Mouse (Mus musculus): ENCODE data around the gene Traf4. TPM values are rescaled to one million over a fixed set of nuclear protein-coding genes. Genes with fewer than 3 reads are reported as not detected.
"Not testable (repeated sequence)": the region's sequence is repeated elsewhere in the genome, so short reads cannot be mapped to it uniquely, and the experiment has no call there.

Gene Traf4
- polyA plus RNA-seq, 1 experiment from 2014 or later, result 56.5 TPM

DNA sequence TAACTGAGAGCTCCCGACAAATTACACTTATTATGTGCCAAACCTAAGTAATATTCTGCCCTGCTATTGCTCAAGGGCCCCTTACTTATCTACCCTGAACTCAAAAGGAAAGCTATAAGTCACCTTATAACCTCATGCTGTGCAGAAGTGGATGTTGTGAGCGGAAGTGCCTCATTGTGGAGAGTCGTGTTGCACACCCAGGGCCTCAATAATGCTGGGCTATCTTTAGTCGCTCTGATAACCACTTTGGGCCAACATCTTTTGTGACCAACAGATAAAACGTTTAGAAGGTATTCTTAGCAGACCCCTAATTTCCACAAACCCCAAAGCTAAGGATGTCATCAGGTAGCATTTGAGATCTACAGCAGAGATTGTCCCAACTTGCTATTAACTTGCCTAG, 24.7 kb downstream of the Traf4 start:
- Histone ChIP-seq H3K9me3 (ENCODE audit: control insufficient read depth, low read length) (no peaks in the 10 kb centered on the region), H3K9ac (replicated peaks; ENCODE audit: low read depth, low read length) (no peak overlapping the region), H3K4me1 (ENCODE audit: control insufficient read depth, insufficient read depth, low read length) (no peaks in the 10 kb centered on the region), H3K27ac (ENCODE audit: low read depth, low read length) (no peak overlapping the region), H3K4me2 (ENCODE audit: low read depth, low read length) (no peak overlapping the region), H3K36me3 (ENCODE audit: control insufficient read depth, insufficient read depth, low read length) (peaks cover 13% of the 10 kb centered on the region), H3K4me3 (ENCODE audit: low read depth, low read length) (no peak overlapping the region), H3K27me3 (ENCODE audit: control insufficient read depth, insufficient read depth, low read length) (no peaks in the 10 kb centered on the region)
- 78% methylated on average over 5 of the region's 5 CpGs for WGBS
- ATAC-seq (ENCODE audit: low read depth), result no peak

- Histone ChIP-seq H3K9me3 (ENCODE audit: control insufficient read depth, low read length) (no peaks in the 10 kb centered on the region), H3K9ac (replicated peaks; ENCODE audit: low read depth, low read length) (no peak overlapping the region), H3K4me3 (ENCODE audit: low read depth, low read length) (no peak overlapping the region), H3K4me1 (ENCODE audit: control insufficient read depth, insufficient read depth, low read length) (no peaks in the 10 kb centered on the region), H3K27me3 (ENCODE audit: control insufficient read depth, insufficient read depth, low read length) (no peaks in the 10 kb centered on the region), H3K27ac (ENCODE audit: low read depth, low read length) (no peak overlapping the region), H3K4me2 (ENCODE audit: low read depth, low read length) (no peak overlapping the region), H3K36me3 (ENCODE audit: control insufficient read depth, insufficient read depth, low read length) (no peaks in the 10 kb centered on the region)
- 89% methylated on average over 3 of the region's 3 CpGs for WGBS
- no peak for ATAC-seq (ENCODE audit: low read depth)
Observed at GRCm38 (mm10) chr11:78138023-78138422, 27.4 kb downstream of the Traf4 start.

DNA sequence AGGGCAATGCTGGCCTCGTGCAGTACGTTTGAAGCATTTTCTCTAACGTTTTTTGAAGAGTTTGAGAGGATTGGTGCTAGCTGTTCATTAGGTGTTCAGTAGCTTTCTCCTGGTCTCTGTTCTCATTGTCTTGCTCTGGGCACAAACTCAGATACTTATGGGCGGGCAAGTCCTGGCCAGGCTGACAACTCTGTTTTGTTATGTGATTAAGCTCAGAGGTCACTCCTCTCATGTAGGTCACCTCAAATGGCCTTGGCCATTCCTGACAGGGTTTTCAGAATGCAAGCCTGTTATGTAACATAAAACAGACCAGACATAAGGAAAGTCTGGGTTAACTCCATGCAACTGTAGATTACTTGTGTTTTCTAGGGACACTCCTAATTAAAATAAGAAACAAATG, 27.8 kb downstream of the Traf4 start:
- Histone ChIP-seq H3K4me2 (ENCODE audit: low read depth, low read length) (no peak overlapping the region), H3K9me3 (ENCODE audit: control insufficient read depth, low read length) (no peaks in the 10 kb centered on the region), H3K27me3 (ENCODE audit: control insufficient read depth, insufficient read depth, low read length) (no peaks in the 10 kb centered on the region), H3K4me3 (ENCODE audit: low read depth, low read length) (no peak overlapping the region), H3K4me1 (ENCODE audit: control insufficient read depth, insufficient read depth, low read length) (no peaks in the 10 kb centered on the region), H3K9ac (replicated peaks; ENCODE audit: low read depth, low read length) (no peak overlapping the region), H3K27ac (ENCODE audit: low read depth, low read length) (no peak overlapping the region), H3K36me3 (ENCODE audit: control insufficient read depth, insufficient read depth, low read length) (no peaks in the 10 kb centered on the region)
- 78% methylated on average over 4 of the region's 4 CpGs for WGBS
- no peak for ATAC-seq (ENCODE audit: low read depth)

- Histone ChIP-seq H3K9me3 (ENCODE audit: control insufficient read depth, low read length) (no peaks in the 10 kb centered on the region), H3K27me3 (ENCODE audit: control insufficient read depth, insufficient read depth, low read length) (no peaks in the 10 kb centered on the region), H3K27ac (ENCODE audit: low read depth, low read length) (no peak overlapping the region), H3K36me3 (ENCODE audit: control insufficient read depth, insufficient read depth, low read length) (no peaks in the 10 kb centered on the region), H3K4me2 (ENCODE audit: low read depth, low read length) (no peak overlapping the region), H3K4me1 (ENCODE audit: control insufficient read depth, insufficient read depth, low read length) (no peaks in the 10 kb centered on the region), H3K4me3 (ENCODE audit: low read depth, low read length) (no peak overlapping the region), H3K9ac (replicated peaks; ENCODE audit: low read depth, low read length) (no peak overlapping the region)
- WGBS, result 89% methylated on average over 1 of the region's 1 CpGs
- no peak for ATAC-seq (ENCODE audit: low read depth)
Observed at GRCm38 (mm10) chr11:78136132-78136531, 29.3 kb downstream of the Traf4 start.

- not testable (repeated sequence) for H3K4me2 ChIP-seq (ENCODE audit: low read depth, low read length); H3K9me3 ChIP-seq (ENCODE audit: control insufficient read depth, low read length); H3K27me3 ChIP-seq (ENCODE audit: control insufficient read depth, insufficient read depth, low read length); H3K4me3 ChIP-seq (ENCODE audit: low read depth, low read length); H3K36me3 ChIP-seq (ENCODE audit: control insufficient read depth, insufficient read depth, low read length); H3K9ac ChIP-seq (replicated peaks; ENCODE audit: low read depth, low read length); H3K27ac ChIP-seq (ENCODE audit: low read depth, low read length); H3K4me1 ChIP-seq (ENCODE audit: control insufficient read depth, insufficient read depth, low read length); ATAC-seq (ENCODE audit: low read depth)
- 93% methylated on average over 7 of the region's 7 CpGs for WGBS
Observed at GRCm38 (mm10) chr11:78135314-78135713, 30.1 kb downstream of the Traf4 start.

GRCm38 (mm10) chr11:78134344-78134743, 31.0 kb downstream of the Traf4 start:
- Histone ChIP-seq H3K9me3 (ENCODE audit: control insufficient read depth, low read length) (no peaks in the 10 kb centered on the region), H3K36me3 (ENCODE audit: control insufficient read depth, insufficient read depth, low read length) (no peaks in the 10 kb centered on the region), H3K4me3 (ENCODE audit: low read depth, low read length) (no peak overlapping the region), H3K4me1 (ENCODE audit: control insufficient read depth, insufficient read depth, low read length) (no peaks in the 10 kb centered on the region), H3K27me3 (ENCODE audit: control insufficient read depth, insufficient read depth, low read length) (no peaks in the 10 kb centered on the region), H3K27ac (ENCODE audit: low read depth, low read length) (no peak overlapping the region), H3K4me2 (ENCODE audit: low read depth, low read length) (no peak overlapping the region), H3K9ac (replicated peaks; ENCODE audit: low read depth, low read length) (no peak overlapping the region)
- no peak for ATAC-seq (ENCODE audit: low read depth)
- WGBS, result 84% methylated on average over 3 of the region's 3 CpGs

GRCm38 (mm10) chr11:78133915-78134314, 31.5 kb downstream of the Traf4 start:
- Histone ChIP-seq H3K4me2 (ENCODE audit: low read depth, low read length) (no peak overlapping the region), H3K27me3 (ENCODE audit: control insufficient read depth, insufficient read depth, low read length) (no peaks in the 10 kb centered on the region), H3K9ac (replicated peaks; ENCODE audit: low read depth, low read length) (no peak overlapping the region), H3K9me3 (ENCODE audit: control insufficient read depth, low read length) (no peaks in the 10 kb centered on the region), H3K27ac (ENCODE audit: low read depth, low read length) (no peak overlapping the region), H3K4me1 (ENCODE audit: control insufficient read depth, insufficient read depth, low read length) (0 out of 2 replicates have a peak, but pooled peaks cover 2% of the 10 kb centered on the region), H3K36me3 (ENCODE audit: control insufficient read depth, insufficient read depth, low read length) (no peaks in the 10 kb centered on the region), H3K4me3 (ENCODE audit: low read depth, low read length) (no peak overlapping the region)
- ATAC-seq (ENCODE audit: low read depth), result no peak
- 88% methylated on average over 6 of the region's 6 CpGs for WGBS

GRCm38 (mm10) chr11:78129458-78129857, 35.9 kb downstream of the Traf4 start:
- no peaks in the 10 kb centered on the region for H3K9me3 ChIP-seq (ENCODE audit: control insufficient read depth, low read length)
- no peak overlapping the region for H3K9ac ChIP-seq (replicated peaks; ENCODE audit: low read depth, low read length)
- 0 out of 2 replicates have a peak, but pooled peaks cover 5% of the 10 kb centered on the region for H3K4me1 ChIP-seq (ENCODE audit: control insufficient read depth, insufficient read depth, low read length)
- H3K27me3 ChIP-seq (ENCODE audit: control insufficient read depth, insufficient read depth, low read length), result no peaks in the 10 kb centered on the region
- H3K4me2 ChIP-seq (ENCODE audit: low read depth, low read length), result no peak overlapping the region
- ATAC-seq (ENCODE audit: low read depth), result no peak
- H3K36me3 ChIP-seq (ENCODE audit: control insufficient read depth, insufficient read depth, low read length), result no peaks in the 10 kb centered on the region
- H3K27ac ChIP-seq (ENCODE audit: low read depth, low read length), result peak overlapping the region; percentile 25; the same call in 1 of the 2 replicates
- H3K4me3 ChIP-seq (ENCODE audit: low read depth, low read length), result no peak overlapping the region
- WGBS, result 37% methylated on average over 8 of the region's 8 CpGs

- no peak overlapping the region for H3K4me2 ChIP-seq (ENCODE audit: low read depth, low read length)
- no peak overlapping the region for H3K27ac ChIP-seq (ENCODE audit: low read depth, low read length)
- no peak overlapping the region for H3K9ac ChIP-seq (replicated peaks; ENCODE audit: low read depth, low read length)
- no peaks in the 10 kb centered on the region for H3K27me3 ChIP-seq (ENCODE audit: control insufficient read depth, insufficient read depth, low read length)
- 89% methylated on average over 4 of the region's 4 CpGs for WGBS
- no peaks in the 10 kb centered on the region for H3K36me3 ChIP-seq (ENCODE audit: control insufficient read depth, insufficient read depth, low read length)
- 0 out of 2 replicates have a peak, but pooled peaks cover 5% of the 10 kb centered on the region for H3K4me1 ChIP-seq (ENCODE audit: control insufficient read depth, insufficient read depth, low read length)
- ATAC-seq (ENCODE audit: low read depth), result no peak
- H3K4me3 ChIP-seq (ENCODE audit: low read depth, low read length), result no peak overlapping the region
- H3K9me3 ChIP-seq (ENCODE audit: control insufficient read depth, low read length), result no peaks in the 10 kb centered on the region
Observed at GRCm38 (mm10) chr11:78126739-78127138, 38.6 kb downstream of the Traf4 start.

- no peak overlapping the region for H3K27ac ChIP-seq (ENCODE audit: low read depth, low read length)
- no peak for ATAC-seq (ENCODE audit: low read depth)
- H3K4me3 ChIP-seq (ENCODE audit: low read depth, low read length), result no peak overlapping the region
- no peaks in the 10 kb centered on the region for H3K27me3 ChIP-seq (ENCODE audit: control insufficient read depth, insufficient read depth, low read length)
- peaks cover 14% of the 10 kb centered on the region; the same call in 1 of the 2 replicates for H3K4me1 ChIP-seq (ENCODE audit: control insufficient read depth, insufficient read depth, low read length)
- H3K4me2 ChIP-seq (ENCODE audit: low read depth, low read length), result no peak overlapping the region
- 34% methylated on average over 6 of the region's 6 CpGs for WGBS
- no peak overlapping the region for H3K9ac ChIP-seq (replicated peaks; ENCODE audit: low read depth, low read length)
- no peaks in the 10 kb centered on the region for H3K9me3 ChIP-seq (ENCODE audit: control insufficient read depth, low read length)
- H3K36me3 ChIP-seq (ENCODE audit: control insufficient read depth, insufficient read depth, low read length), result no peaks in the 10 kb centered on the region
Observed at GRCm38 (mm10) chr11:78125691-78126090, 39.7 kb downstream of the Traf4 start.
